Mouse (Mus musculus) heart, embryonic 10.5 days (tissue): ENCODE measurements around the gene Zfp653. TPM values are rescaled to one million over a fixed set of nuclear protein-coding genes. Genes with fewer than 3 reads are reported as not detected.

Source experiments
- microRNA-seq: library from miRNA; unstranded; fragments of <30 nt; microRNA quantifications from one replicate; pipeline ENCODE4, GENCODE M21; 2017
- polyA plus RNA-seq: library from polyadenylated mRNA; unstranded; fragments of >200 nt; fragmentation: Nextera tagmentation; extraction: Ambion mirVana; gene quantifications from 2 replicates; pipeline ENCODE4 v1.2.1, GENCODE M21; 2016

Gene Zfp653
- polyA plus RNA-seq, 1 experiment from 2014 or later = 10.8 TPM

Small RNA genes within 50 kb of the gene (microRNA-seq; reads per million reads assigned to microRNA genes)
- 1.5 reads per million for gene Mir7084

Other genes with a start within 250 kb of the Zfp653 start
- gene Angptl8, start 235.9 kb downstream of the Zfp653 start, polyA plus RNA-seq = 2.5 and 5.7 TPM in 2 replicates
- 47.9 and 56.9 TPM in 2 replicates for gene Dock6, start 218.7 kb downstream of the Zfp653 start, polyA plus RNA-seq
- 6.2 and 6.8 TPM in 2 replicates for gene Rab3d, start 153.2 kb downstream of the Zfp653 start, polyA plus RNA-seq
- 3.6 and 4.2 TPM in 2 replicates for gene Ccdc159, start 143.9 kb downstream of the Zfp653 start, polyA plus RNA-seq
- 50.1 and 52.6 TPM in 2 replicates for gene Tmem205, start 143.8 kb downstream of the Zfp653 start, polyA plus RNA-seq
- 6.5 and 7.0 TPM in 2 replicates for gene Plppr2, start 134.3 kb downstream of the Zfp653 start, polyA plus RNA-seq
- gene Swsap1, start 115.6 kb downstream of the Zfp653 start, polyA plus RNA-seq = 5.7 and 6.9 TPM in 2 replicates
- gene Epor, start 107.9 kb downstream of the Zfp653 start, polyA plus RNA-seq = 25.0 and 25.9 TPM in 2 replicates
- gene Rgl3, start 81.9 kb downstream of the Zfp653 start, polyA plus RNA-seq = 1.8 and 2.3 TPM in 2 replicates
- 0.20 and 0.75 TPM in 2 replicates for gene Ccdc151, start 68.7 kb downstream of the Zfp653 start, polyA plus RNA-seq
- gene Prkcsh, start 68.6 kb downstream of the Zfp653 start, polyA plus RNA-seq = 89.8 and 106 TPM in 2 replicates
- gene Elavl3, start 19.4 kb downstream of the Zfp653 start, polyA plus RNA-seq = 0.15 and 0.29 TPM in 2 replicates
- not detected in 2 replicates for gene Gm49318, start 117 bp downstream of the Zfp653 start, polyA plus RNA-seq
- gene Ecsit, start 14.1 kb upstream of the Zfp653 start, polyA plus RNA-seq = 58.4 and 65.6 TPM in 2 replicates
- 246 and 375 TPM in 2 replicates for gene Cnn1, start 27.8 kb upstream of the Zfp653 start, polyA plus RNA-seq
- gene Elof1, start 45.8 kb upstream of the Zfp653 start, polyA plus RNA-seq = 149 and 176 TPM in 2 replicates
- 62.3 and 67.2 TPM in 2 replicates for gene Acp5, start 64.3 kb upstream of the Zfp653 start, polyA plus RNA-seq
- 44.7 and 60.3 TPM in 2 replicates for gene Pigyl, start 85.5 kb upstream of the Zfp653 start, polyA plus RNA-seq
- gene Zfp872, start 116.7 kb upstream of the Zfp653 start, polyA plus RNA-seq = 0.11 TPM in 2 replicates
- 17.2 and 19.2 TPM in 2 replicates for gene Zfp809, start 154.3 kb upstream of the Zfp653 start, polyA plus RNA-seq
- gene Zfp599, start 188.5 kb upstream of the Zfp653 start, polyA plus RNA-seq = 5.1 and 5.4 TPM in 2 replicates
- gene Zfp810, start 236.3 kb upstream of the Zfp653 start, polyA plus RNA-seq = 17.2 and 19.9 TPM in 2 replicates